Comparison of ENCODE assay signal across 9 mouse cellular contexts in genomic region chr10:99085240-99085587, GRCm38 (mm10). TPM values are rescaled to one million over a fixed set of nuclear protein-coding genes. Genes with fewer than 3 reads are reported as not detected.
DNase-seq lines count a peak whose midpoint lies in the region; ATAC-seq lines count a peak whose summit lies in the region.
"Had no signal": no experiment of that assay in that cellular context is flagged by ENCODE, and none has a peak within 500 bp of the region (broad histone marks: within the 10 kb centered on the region; RNA-seq: fewer than 3 reads in every experiment).

No protein-coding gene starts in this region.

- ATAC-seq in cerebellum, adult (ENCODE audit: insufficient number of reproducible peaks, low FRiP score, low TSS enrichment): 0 out of 2 replicates have a peak, but pooled peaks have one; percentile 26
- ATAC-seq in kidney, embryonic 16.5 days (ENCODE audit: low FRiP score, low TSS enrichment): peak; percentile 46; the same call in 1 of the 2 replicates
- ATAC-seq in forebrain, embryonic 13.5 days: peak; percentile 52
- peak; percentile 60 for ATAC-seq in midbrain, embryonic 13.5 days

- no peak overlapping the region for H3K27ac ChIP-seq in kidney, embryonic 16.5 days (ENCODE audit: low read length)
- H3K27ac ChIP-seq in forebrain, embryonic 13.5 days: no peak overlapping the region
- no peak overlapping the region for H3K27ac ChIP-seq in midbrain, embryonic 13.5 days

- H3K4me3 ChIP-seq in kidney, embryonic 16.5 days (ENCODE audit: low read length): no peak overlapping the region
- H3K4me3 ChIP-seq in forebrain, embryonic 13.5 days: no peak overlapping the region
- H3K4me3 ChIP-seq in midbrain, embryonic 13.5 days (replicated peaks): no peak overlapping the region

- H3K27me3 ChIP-seq in kidney, embryonic 16.5 days (ENCODE audit: insufficient read depth, low read length): no peaks in the 10 kb centered on the region
- H3K27me3 ChIP-seq in forebrain, embryonic 13.5 days: no peaks in the 10 kb centered on the region
- no peaks in the 10 kb centered on the region for H3K27me3 ChIP-seq in midbrain, embryonic 13.5 days

- H3K36me3 ChIP-seq in kidney, embryonic 16.5 days (ENCODE audit: insufficient read depth, low read length): no peaks in the 10 kb centered on the region
- no peaks in the 10 kb centered on the region for H3K36me3 ChIP-seq in forebrain, embryonic 13.5 days (ENCODE audit: poor library complexity, severe bottlenecking)
- H3K36me3 ChIP-seq in midbrain, embryonic 13.5 days: no peaks in the 10 kb centered on the region

- H3K9me3 ChIP-seq in kidney, embryonic 16.5 days (ENCODE audit: low read length): no peaks in the 10 kb centered on the region
- no peaks in the 10 kb centered on the region for H3K9me3 ChIP-seq in forebrain, embryonic 13.5 days (replicated peaks)
- no peaks in the 10 kb centered on the region for H3K9me3 ChIP-seq in midbrain, embryonic 13.5 days

- H3K4me1 ChIP-seq in kidney, embryonic 16.5 days (ENCODE audit: insufficient read depth, low read length): no peaks in the 10 kb centered on the region
- no peaks in the 10 kb centered on the region for H3K4me1 ChIP-seq in forebrain, embryonic 13.5 days
- no peaks in the 10 kb centered on the region for H3K4me1 ChIP-seq in midbrain, embryonic 13.5 days (replicated peaks)

- no peak overlapping the region for H3K9ac ChIP-seq in kidney, embryonic 16.5 days (replicated peaks; ENCODE audit: low read length)
- no peak overlapping the region for H3K9ac ChIP-seq in forebrain, embryonic 13.5 days
- no peak overlapping the region for H3K9ac ChIP-seq in midbrain, embryonic 13.5 days (replicated peaks)

- H3K4me2 ChIP-seq in kidney, embryonic 16.5 days (replicated peaks; ENCODE audit: low read depth, low read length): 0 out of 2 replicates have a peak overlapping the region, but pooled peaks have one; percentile 11
- no peak overlapping the region; the same call in 1 of the 2 replicates for H3K4me2 ChIP-seq in forebrain, embryonic 13.5 days
- H3K4me2 ChIP-seq in midbrain, embryonic 13.5 days (replicated peaks): peak overlapping the region; percentile 15; the same call in 1 of the 2 replicates

- no peak for DNase-seq in cerebellum, postnatal 14 days
- no peak for DNase-seq in kidney, adult 11 months
- DNase-seq in spleen, postnatal 36 days (ENCODE audit: low spot score in 2 of 2): no peak
- DNase-seq in adrenal gland, adult (ENCODE audit: inconsistent age in 2 of 2, low spot score in 1 of 2): no peak

- 55% methylated on average over 6 of the region's 6 CpGs for WGBS in kidney, embryonic 16.5 days
- 65% methylated on average over 6 of the region's 6 CpGs for WGBS in forebrain, embryonic 13.5 days
- WGBS in midbrain, embryonic 13.5 days: 59% methylated on average over 6 of the region's 6 CpGs

RNA-seq across cellular contexts. Expression of gene Poc1b, which starts 21.6 kb away (rescaled TPM):
- 20.6 and 23.9 TPM in 2 replicates for polyA plus RNA-seq in kidney, embryonic 16.5 days (2015; fragmentation: Nextera tagmentation; extraction: Ambion mirVana)
- polyA plus RNA-seq in forebrain, embryonic 13.5 days (2015; fragmentation: Nextera tagmentation; extraction: Ambion mirVana): 16.0 and 17.3 TPM in 2 replicates
- polyA plus RNA-seq in midbrain, embryonic 13.5 days (2015; fragmentation: Nextera tagmentation; extraction: Ambion mirVana): 12.8 and 13.7 TPM in 2 replicates

RNA-seq across cellular contexts. Expression of gene Galnt4, which starts 22.7 kb away (rescaled TPM):
- 12.2 and 13.2 TPM in 2 replicates for polyA plus RNA-seq in kidney, embryonic 16.5 days (2015; fragmentation: Nextera tagmentation; extraction: Ambion mirVana)
- 2.4 and 3.1 TPM in 2 replicates for polyA plus RNA-seq in forebrain, embryonic 13.5 days (2015; fragmentation: Nextera tagmentation; extraction: Ambion mirVana)
- 3.4 TPM in 2 replicates for polyA plus RNA-seq in midbrain, embryonic 13.5 days (2015; fragmentation: Nextera tagmentation; extraction: Ambion mirVana)

RNA-seq across cellular contexts. Expression of gene Phxr2, which starts 40.9 kb away (rescaled TPM):
- not detected in 2 replicates for polyA plus RNA-seq in kidney, embryonic 16.5 days (2015; fragmentation: Nextera tagmentation; extraction: Ambion mirVana)
- polyA plus RNA-seq in forebrain, embryonic 13.5 days (2015; fragmentation: Nextera tagmentation; extraction: Ambion mirVana): 0.15 TPM in 1 of 2 replicates, not detected in the other
- not detected in 2 replicates for polyA plus RNA-seq in midbrain, embryonic 13.5 days (2015; fragmentation: Nextera tagmentation; extraction: Ambion mirVana)
- polyA plus RNA-seq: testis, adult 2 months had no signal
